Mouse (Mus musculus): ENCODE measurements around the gene Txnrd2.

The Txnrd2 gene

DNA sequence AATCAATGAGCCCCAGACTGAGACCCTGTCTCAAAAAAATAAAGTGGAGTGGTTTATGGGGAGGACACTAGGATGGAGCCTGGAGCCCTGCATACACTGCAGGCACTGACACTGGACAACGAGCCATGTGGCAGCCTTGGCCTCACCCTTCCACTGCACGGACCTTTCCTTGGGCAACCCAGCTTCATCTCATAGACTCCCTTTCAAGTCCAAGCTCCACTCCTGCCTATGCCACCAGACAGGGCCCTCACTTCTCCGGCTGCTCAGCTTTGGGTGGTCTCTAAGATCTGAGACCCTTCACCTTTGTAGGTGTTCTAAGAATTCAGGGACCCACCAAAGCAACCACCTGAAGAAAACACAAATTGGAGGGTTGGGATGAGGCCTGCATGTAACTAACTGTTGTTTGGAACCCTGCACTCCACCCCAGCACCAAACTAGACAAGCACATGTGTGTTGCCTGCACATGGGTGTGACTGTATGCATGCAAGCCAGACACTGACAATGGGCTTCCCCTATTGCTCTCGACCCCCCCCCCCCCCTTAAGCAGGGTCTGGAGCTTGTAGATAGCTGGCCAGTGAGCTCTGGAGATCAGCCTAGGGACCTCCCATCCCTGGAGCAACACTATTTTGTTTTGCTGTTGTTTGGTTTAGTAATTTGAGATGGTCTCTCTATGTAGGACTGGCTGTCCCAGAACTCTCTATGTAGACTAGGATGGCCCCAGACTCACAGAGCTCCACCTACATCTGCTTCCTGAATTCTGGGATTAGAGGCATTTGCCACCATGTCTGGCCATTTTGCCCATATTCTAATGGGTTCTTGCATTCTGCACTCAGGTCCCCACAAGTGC is 7.2 kb upstream of the Txnrd2 start:
- no peak for DNase-seq

- DNase-seq: no peak
Measured at GRCm38 (mm10) chr16:18419603-18420026, 6.6 kb upstream of the Txnrd2 start.

DNA sequence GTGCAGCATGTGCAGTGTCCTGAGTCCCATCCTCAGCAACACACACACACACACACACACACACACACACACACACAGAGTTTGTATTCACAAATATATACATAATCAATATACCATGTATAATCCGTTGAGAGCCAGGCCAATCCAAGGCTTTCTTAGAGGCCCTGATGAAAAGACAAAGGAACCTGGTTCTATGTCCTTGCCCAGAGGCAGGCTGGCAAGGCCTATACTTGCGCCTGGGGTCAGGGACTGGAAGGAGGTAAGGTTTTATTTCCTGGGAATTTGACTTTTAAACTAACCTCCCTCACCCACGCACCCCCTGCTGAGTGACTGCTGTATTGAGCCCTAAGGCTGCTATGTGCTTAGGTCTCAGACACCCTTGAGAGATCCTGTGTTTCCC is 5.6 kb upstream of the Txnrd2 start:
- no peak for DNase-seq

DNA sequence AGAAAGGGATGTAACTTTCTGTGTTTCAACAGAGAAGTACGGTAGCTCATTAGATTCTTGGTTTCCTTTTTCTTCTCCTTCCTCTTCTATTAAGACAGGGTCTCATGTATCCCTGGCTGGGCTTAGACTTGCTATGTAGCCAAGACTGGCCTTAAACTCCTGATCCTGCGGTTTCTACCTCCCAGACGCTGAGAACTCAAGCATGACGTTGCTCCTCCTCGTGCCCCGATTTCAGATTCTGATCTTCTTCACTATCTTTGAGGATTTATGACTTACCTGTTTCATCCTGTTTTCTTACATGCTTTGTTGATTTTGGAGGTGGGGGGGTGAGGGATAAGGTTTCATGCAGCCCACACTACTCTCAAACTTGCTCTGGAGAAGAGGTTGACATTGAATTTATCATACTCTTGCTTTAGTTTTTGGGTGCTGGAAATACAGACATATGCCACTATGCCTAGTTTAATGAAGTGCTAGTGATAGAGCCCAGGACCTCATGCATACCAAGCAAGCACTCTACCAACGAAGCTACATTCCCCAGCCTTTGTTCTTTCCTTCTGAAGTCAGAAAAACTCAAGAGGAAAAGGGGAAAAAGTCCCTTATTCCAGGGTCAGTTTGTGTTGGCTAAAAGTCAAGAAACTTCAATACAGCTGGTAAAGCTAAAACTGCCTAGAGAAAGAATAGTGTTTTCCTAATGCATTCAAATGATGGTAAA is 2.8 kb upstream of the Txnrd2 start:
- peak; percentile 52 for DNase-seq

DNA sequence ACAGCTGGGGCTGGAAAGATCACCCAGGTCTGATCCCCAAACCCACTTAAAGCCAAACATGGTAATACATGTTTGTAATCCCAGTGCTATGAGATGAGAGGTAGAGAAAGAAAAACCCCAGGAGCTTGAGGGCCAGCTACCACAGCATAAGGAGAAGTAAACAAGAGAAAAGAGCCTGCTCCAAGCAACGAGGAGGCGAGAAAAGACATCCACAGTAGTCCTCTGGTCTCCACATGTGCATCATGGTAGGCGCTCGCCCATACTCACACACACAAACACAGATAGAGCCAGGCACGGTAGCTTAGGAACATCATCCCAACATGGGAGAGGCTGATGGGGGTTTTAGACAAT is 2.3 kb upstream of the Txnrd2 start:
- no peak for DNase-seq

GRCm38 (mm10) chr16:18424364-18425045 is 1.7 kb upstream of the Txnrd2 start:
- DNase-seq: no peak

DNA sequence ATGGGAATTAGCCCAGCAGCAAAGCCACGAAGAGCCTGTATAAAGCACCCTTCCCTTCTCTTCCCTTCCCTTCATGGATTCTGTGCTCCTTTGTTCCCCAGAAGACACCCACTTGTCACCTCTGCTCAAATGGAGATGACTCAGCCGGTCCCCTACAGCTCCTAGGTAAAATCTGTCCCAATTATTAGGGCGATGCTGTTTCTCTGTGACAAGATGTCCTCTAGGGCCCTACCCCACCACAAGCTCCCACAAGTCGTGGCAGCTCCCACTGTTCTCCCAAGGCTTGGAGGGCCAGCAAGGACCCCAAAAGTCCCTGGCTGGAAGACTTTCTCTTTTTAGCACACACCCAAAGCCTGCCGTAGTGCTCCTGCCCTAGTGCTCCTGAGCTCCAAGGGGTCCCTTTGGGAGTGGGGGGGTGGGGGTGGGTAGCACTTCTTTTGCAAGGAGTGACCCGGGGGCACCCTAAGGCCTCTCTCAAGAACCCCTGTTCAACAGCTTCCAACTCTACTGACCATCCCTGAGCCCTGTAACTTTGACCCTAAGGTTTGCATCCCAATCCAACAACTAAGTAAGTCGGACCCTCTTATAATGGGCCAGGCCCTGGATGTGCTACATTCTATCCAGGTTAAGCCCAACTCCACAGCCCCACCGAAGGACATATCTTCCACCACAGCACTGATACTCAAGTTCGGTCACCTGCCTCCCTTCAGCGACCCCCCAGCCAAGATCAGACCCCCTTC is 539 bp upstream of the Txnrd2 start:
- no peak for DNase-seq

- DNase-seq: no peak
Measured at GRCm38 (mm10) chr16:18426802-18427280, 657 bp downstream of the Txnrd2 start, which contains the start of gene Comt. Gene Comt (minus strand): TSS chr16:18426852.

DNA sequence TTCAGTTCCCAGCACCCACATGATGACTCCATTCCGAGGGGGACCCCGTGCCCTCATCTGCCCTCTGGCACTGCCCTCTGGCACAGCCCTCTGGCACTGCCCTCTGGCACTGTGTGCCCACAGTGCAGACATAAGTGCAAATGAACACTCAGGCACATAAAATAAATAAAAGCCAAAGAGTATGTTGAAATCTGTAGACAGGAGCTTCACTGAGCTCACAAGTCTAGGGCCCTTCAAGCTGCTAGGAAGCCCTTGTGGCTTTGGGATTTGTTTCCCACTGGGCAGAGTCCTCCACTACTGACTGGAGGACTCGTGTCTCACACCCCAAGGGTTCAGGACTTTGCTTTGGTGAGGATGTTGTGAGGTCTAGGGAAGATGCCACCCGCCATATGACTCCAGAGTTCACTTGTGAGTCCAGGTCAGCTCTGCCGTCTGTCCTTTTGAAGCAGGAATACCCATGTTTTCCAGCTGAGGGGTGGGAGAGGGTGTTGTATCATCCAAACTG is 1.9 kb downstream of the Txnrd2 start:
- no peak for DNase-seq

- DNase-seq: no peak
Measured at GRCm38 (mm10) chr16:18428516-18429042, 2.4 kb downstream of the Txnrd2 start.

DNA sequence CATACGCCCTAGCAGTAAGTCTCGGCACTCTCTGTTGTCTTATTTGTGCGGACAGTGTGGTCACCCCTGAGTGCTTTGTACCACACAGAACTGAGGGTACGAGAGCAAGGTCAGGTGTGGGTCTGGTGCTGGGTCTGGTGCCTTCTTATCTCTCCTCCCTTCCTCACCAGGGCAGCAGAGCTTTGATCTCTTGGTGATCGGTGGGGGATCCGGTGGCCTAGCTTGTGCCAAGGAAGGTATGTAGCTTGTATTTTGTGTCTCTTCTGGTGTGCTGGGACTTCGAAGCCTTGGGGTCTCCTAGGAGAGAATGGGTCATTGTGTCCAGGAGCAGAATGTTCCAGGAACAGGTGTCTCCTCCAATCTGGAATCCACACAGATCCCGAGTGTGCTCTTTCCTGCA is 3.5 kb downstream of the Txnrd2 start:
- DNase-seq: no peak

- DNase-seq: no peak
Measured at GRCm38 (mm10) chr16:18430641-18431212, 4.5 kb downstream of the Txnrd2 start.

GRCm38 (mm10) chr16:18433341-18433920 is 7.2 kb downstream of the Txnrd2 start:
- DNase-seq: no peak

- no peak for DNase-seq
Measured at GRCm38 (mm10) chr16:18436128-18436527, 9.9 kb downstream of the Txnrd2 start.

DNA sequence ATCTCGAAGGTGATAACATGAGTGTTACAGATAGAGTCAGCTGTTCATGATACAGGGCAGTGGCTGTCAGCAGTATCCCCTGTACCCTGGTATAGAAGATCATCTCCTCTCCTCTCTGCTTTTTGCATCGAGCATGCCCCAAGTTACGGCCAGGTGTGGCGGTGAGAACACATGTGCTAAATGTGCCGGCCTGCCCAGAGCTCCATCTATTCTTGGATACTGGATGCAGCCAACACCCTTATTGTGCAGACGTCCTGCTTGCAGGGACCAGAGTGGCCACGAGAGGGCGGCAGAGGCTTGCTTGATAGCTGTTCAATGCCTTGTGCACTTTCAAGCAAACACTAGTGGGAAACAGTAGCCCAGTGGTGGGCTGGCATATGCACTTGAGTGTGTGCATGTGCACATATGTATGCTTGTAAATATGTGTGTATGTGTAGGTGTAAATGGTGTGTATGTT is 17.2 kb downstream of the Txnrd2 start:
- peak; percentile 95 for DNase-seq

DNA sequence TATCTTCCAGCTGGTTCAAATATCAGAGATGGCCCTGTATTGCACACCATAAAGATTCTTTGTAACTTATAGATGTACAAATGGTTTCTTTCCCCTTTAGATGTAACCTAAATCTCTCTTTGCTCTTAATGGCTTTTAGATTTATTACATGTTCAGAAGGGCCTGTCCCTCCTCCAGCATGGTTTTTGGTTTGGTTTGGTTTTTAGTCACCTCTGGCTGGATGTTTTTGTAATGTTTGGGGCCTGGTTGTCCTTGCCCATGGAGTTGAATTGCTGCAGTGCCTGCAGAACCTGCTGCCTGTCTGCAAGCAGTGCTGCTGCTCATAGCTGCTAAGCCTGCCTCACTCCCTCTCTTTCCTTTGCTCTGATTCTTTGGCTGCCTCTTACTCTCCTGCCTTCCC is 21.1 kb downstream of the Txnrd2 start:
- DNase-seq: no peak

DNA sequence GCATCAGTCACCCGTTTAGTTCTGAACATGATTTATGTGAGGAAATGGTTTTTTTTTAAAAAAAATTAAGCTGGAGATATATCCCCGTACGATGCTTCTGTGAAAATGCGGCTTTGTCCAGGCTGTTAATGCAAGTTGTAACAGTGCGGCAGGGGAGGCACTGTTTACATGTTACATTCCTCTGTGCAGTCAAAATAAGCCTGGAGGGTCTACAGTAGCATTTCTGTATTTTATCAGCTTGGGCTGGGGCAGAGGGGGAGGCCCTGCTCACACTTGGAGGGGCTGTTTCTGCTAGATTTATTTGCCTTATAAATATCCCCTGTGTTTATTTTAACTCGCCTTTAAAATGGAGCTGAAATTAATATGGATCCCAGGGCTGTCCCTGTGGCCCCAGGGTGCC is 21.9 kb downstream of the Txnrd2 start:
- no peak for DNase-seq

DNA sequence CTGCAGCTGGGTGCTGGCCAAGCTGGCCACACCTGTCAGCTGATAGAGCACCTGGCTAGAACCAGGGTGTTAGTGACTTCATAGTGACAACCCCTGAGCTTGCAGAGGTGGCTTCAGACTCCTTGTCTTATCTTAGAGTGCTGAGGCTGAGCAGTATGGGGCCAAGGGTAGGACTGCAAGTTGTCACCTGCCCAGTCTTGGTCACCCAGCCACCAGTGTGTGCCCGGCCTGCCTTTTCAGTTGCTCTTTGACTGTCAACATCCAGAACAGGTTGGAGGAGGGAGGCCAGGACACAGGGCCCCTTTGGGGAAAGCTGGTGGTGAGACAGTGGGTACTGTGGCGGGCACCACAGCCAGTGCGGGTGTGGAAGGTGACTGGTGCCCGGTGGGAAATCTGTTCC is 22.8 kb downstream of the Txnrd2 start:
- DNase-seq: no peak

- DNase-seq: no peak
Measured at GRCm38 (mm10) chr16:18451486-18452181, 25.4 kb downstream of the Txnrd2 start.

DNA sequence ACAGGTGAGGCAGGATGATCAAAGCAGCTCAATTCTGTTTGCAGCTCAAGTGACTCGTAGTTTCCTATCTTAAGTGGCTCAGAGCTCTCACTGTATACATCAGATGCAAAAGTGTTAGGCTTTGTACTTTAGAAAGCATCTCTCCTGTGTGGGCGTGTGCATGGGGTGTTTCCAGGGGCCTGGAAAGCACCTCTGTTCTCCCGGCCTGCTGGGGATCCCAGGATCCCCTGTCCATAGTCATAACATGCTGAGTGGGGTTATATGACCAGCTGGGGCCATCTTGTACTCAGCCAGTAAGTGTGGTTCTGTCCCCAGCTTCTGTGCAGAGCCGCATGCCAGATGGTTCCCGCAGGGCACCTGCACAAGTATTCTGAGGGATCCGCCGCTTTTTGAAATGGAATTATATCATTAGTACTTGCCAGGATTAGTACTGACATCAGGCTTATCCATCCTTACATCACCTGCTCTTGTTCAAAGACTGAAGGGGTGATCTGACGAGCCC is 26.2 kb downstream of the Txnrd2 start:
- no peak for DNase-seq

- peak; percentile 26 for DNase-seq
Measured at GRCm38 (mm10) chr16:18453846-18454245, 27.7 kb downstream of the Txnrd2 start.

Data from kidney, adult 9 months (tissue).